Mouse (Mus musculus): ENCODE results near the gene Chn1. TPM values are rescaled to one million over a fixed set of nuclear protein-coding genes. Genes with fewer than 3 reads are reported as not detected.

The Chn1 gene
- polyA plus RNA-seq, 1 experiment from 2014 or later: 15.1 TPM

GRCm38 (mm10) chr2:73659726-73660565 is 115.2 kb downstream of the Chn1 start:
- H3K27ac ChIP-seq: peak overlapping the region; percentile 64
- H3K36me3 ChIP-seq: no peaks in the 10 kb centered on the region
- WGBS: 30% methylated on average over 18 of the region's 18 CpGs
- no peaks in the 10 kb centered on the region for H3K27me3 ChIP-seq
- H3K9ac ChIP-seq: peak overlapping the region; percentile 26; the same call in 1 of the 2 replicates
- peak overlapping the region; percentile 36 for H3K4me3 ChIP-seq (replicated peaks)
- no peaks in the 10 kb centered on the region for H3K9me3 ChIP-seq (replicated peaks)
- ATAC-seq (replicated peaks; ENCODE audit: low FRiP score): peak; percentile 93
- peak overlapping the region; percentile 61 for H3K4me2 ChIP-seq
- peaks cover 23% of the 10 kb centered on the region for H3K4me1 ChIP-seq

GRCm38 (mm10) chr2:73659041-73659440 is 116.1 kb downstream of the Chn1 start:
- H3K4me3 ChIP-seq (replicated peaks): no peak overlapping the region

GRCm38 (mm10) chr2:73657961-73658360 is 117.2 kb downstream of the Chn1 start:
- no peak overlapping the region for H3K9ac ChIP-seq
- 72% methylated on average over 3 of the region's 3 CpGs for WGBS
- H3K9me3 ChIP-seq (replicated peaks): no peaks in the 10 kb centered on the region
- no peaks in the 10 kb centered on the region for H3K27me3 ChIP-seq
- peaks cover 23% of the 10 kb centered on the region for H3K4me1 ChIP-seq
- H3K27ac ChIP-seq: no peak overlapping the region
- H3K36me3 ChIP-seq: no peaks in the 10 kb centered on the region
- H3K4me2 ChIP-seq: no peak overlapping the region
- no peak for ATAC-seq (replicated peaks; ENCODE audit: low FRiP score)
- H3K4me3 ChIP-seq (replicated peaks): no peak overlapping the region

More at GRCm38 (mm10) chr2:73659041-73659440, 116.1 kb downstream of the Chn1 start:
- H3K27me3 ChIP-seq: no peaks in the 10 kb centered on the region
- H3K9me3 ChIP-seq (replicated peaks): no peaks in the 10 kb centered on the region
- H3K9ac ChIP-seq: no peak overlapping the region
- ATAC-seq (replicated peaks; ENCODE audit: low FRiP score): no peak
- WGBS: 85% methylated on average over 8 of the region's 8 CpGs
- no peak overlapping the region for H3K27ac ChIP-seq
- no peaks in the 10 kb centered on the region for H3K36me3 ChIP-seq
- H3K4me2 ChIP-seq: no peak overlapping the region
- peaks cover 23% of the 10 kb centered on the region for H3K4me1 ChIP-seq

GRCm38 (mm10) chr2:73657151-73657550 is 118.0 kb downstream of the Chn1 start:
- H3K4me3 ChIP-seq (replicated peaks): no peak overlapping the region
- H3K27me3 ChIP-seq: no peaks in the 10 kb centered on the region
- 45% methylated on average over 7 of the region's 7 CpGs for WGBS
- H3K4me1 ChIP-seq: peaks cover 23% of the 10 kb centered on the region
- peak; percentile 19; the same call in 1 of the 2 replicates for ATAC-seq (replicated peaks; ENCODE audit: low FRiP score)
- no peak overlapping the region for H3K9ac ChIP-seq
- H3K4me2 ChIP-seq: 0 out of 2 replicates have a peak overlapping the region, but pooled peaks have one; percentile 0
- no peaks in the 10 kb centered on the region for H3K36me3 ChIP-seq
- no peaks in the 10 kb centered on the region for H3K9me3 ChIP-seq (replicated peaks)
- H3K27ac ChIP-seq: no peak overlapping the region

- no peaks in the 10 kb centered on the region for H3K36me3 ChIP-seq
- no peak overlapping the region for H3K4me2 ChIP-seq
- no peak for ATAC-seq (replicated peaks; ENCODE audit: low FRiP score)
- WGBS: 88% methylated on average over 4 of the region's 4 CpGs
- peaks cover 18% of the 10 kb centered on the region for H3K4me1 ChIP-seq
- no peaks in the 10 kb centered on the region for H3K9me3 ChIP-seq (replicated peaks)
- H3K27me3 ChIP-seq: no peaks in the 10 kb centered on the region
- H3K27ac ChIP-seq: no peak overlapping the region
- no peak overlapping the region for H3K9ac ChIP-seq
- H3K4me3 ChIP-seq (replicated peaks): no peak overlapping the region
Measured at GRCm38 (mm10) chr2:73655663-73656062, 119.5 kb downstream of the Chn1 start.

- Histone ChIP-seq H3K4me2 (no peak overlapping the region), H3K4me1 (peaks cover 10% of the 10 kb centered on the region), H3K36me3 (no peaks in the 10 kb centered on the region), H3K9ac (no peak overlapping the region), H3K9me3 (replicated peaks) (no peaks in the 10 kb centered on the region), H3K27ac (no peak overlapping the region), H3K27me3 (no peaks in the 10 kb centered on the region), H3K4me3 (replicated peaks) (no peak overlapping the region)
- no peak for ATAC-seq (replicated peaks; ENCODE audit: low FRiP score)
- WGBS: 68% methylated on average over 1 of the region's 1 CpGs
Measured at GRCm38 (mm10) chr2:73654892-73655243, 120.3 kb downstream of the Chn1 start.

GRCm38 (mm10) chr2:73654059-73654891 is 120.9 kb downstream of the Chn1 start:
- Histone ChIP-seq H3K36me3 (no peaks in the 10 kb centered on the region), H3K9me3 (replicated peaks) (no peaks in the 10 kb centered on the region), H3K4me2 (no peak overlapping the region), H3K27ac (no peak overlapping the region), H3K27me3 (no peaks in the 10 kb centered on the region), H3K9ac (no peak overlapping the region), H3K4me1 (peaks cover 7% of the 10 kb centered on the region), H3K4me3 (replicated peaks) (no peak overlapping the region)
- 76% methylated on average over 4 of the region's 4 CpGs for WGBS
- no peak for ATAC-seq (replicated peaks; ENCODE audit: low FRiP score)

GRCm38 (mm10) chr2:73637688-73638087 is 137.5 kb downstream of the Chn1 start:
- H3K9me3 ChIP-seq (replicated peaks): no peaks in the 10 kb centered on the region
- ATAC-seq (replicated peaks; ENCODE audit: low FRiP score): no peak
- H3K27ac ChIP-seq: no peak overlapping the region
- no peaks in the 10 kb centered on the region for H3K36me3 ChIP-seq
- H3K4me1 ChIP-seq: no peaks in the 10 kb centered on the region
- H3K4me2 ChIP-seq: no peak overlapping the region
- WGBS: 95% methylated on average over 6 of the region's 6 CpGs
- no peaks in the 10 kb centered on the region for H3K27me3 ChIP-seq
- no peak overlapping the region for H3K9ac ChIP-seq
- no peak overlapping the region for H3K4me3 ChIP-seq (replicated peaks)

GRCm38 (mm10) chr2:73636387-73636786 is 138.8 kb downstream of the Chn1 start:
- no peak overlapping the region for H3K4me2 ChIP-seq
- H3K4me1 ChIP-seq: no peaks in the 10 kb centered on the region
- peaks cover 6% of the 10 kb centered on the region; the same call in 1 of the 2 replicates for H3K36me3 ChIP-seq
- H3K9me3 ChIP-seq (replicated peaks): no peaks in the 10 kb centered on the region
- WGBS: 55% methylated on average over 3 of the region's 3 CpGs
- no peaks in the 10 kb centered on the region for H3K27me3 ChIP-seq
- no peak for ATAC-seq (replicated peaks; ENCODE audit: low FRiP score)
- H3K9ac ChIP-seq: no peak overlapping the region
- no peak overlapping the region for H3K27ac ChIP-seq
- no peak overlapping the region for H3K4me3 ChIP-seq (replicated peaks)

- Histone ChIP-seq H3K4me2 (no peak overlapping the region), H3K4me1 (no peaks in the 10 kb centered on the region), H3K36me3 (peaks cover 12% of the 10 kb centered on the region; the same call in 1 of the 2 replicates), H3K4me3 (replicated peaks) (no peak overlapping the region), H3K27ac (no peak overlapping the region), H3K27me3 (no peaks in the 10 kb centered on the region), H3K9ac (no peak overlapping the region), H3K9me3 (replicated peaks) (no peaks in the 10 kb centered on the region)
- 93% methylated on average over 7 of the region's 7 CpGs for WGBS
- no peak for ATAC-seq (replicated peaks; ENCODE audit: low FRiP score)
Measured at GRCm38 (mm10) chr2:73631816-73632215, 143.3 kb downstream of the Chn1 start.

GRCm38 (mm10) chr2:73618486-73619052 is 156.6 kb downstream of the Chn1 start:
- H3K27me3 ChIP-seq: no peaks in the 10 kb centered on the region
- H3K27ac ChIP-seq: 0 out of 2 replicates have a peak overlapping the region, but pooled peaks have one; percentile 37
- no peak overlapping the region for H3K4me2 ChIP-seq
- peaks cover 8% of the 10 kb centered on the region; the same call in 1 of the 2 replicates for H3K4me1 ChIP-seq
- ATAC-seq (replicated peaks; ENCODE audit: low FRiP score): peak; percentile 46; the same call in 1 of the 2 replicates
- WGBS: 63% methylated on average over 4 of the region's 4 CpGs
- peaks cover 11% of the 10 kb centered on the region for H3K36me3 ChIP-seq
- no peak overlapping the region for H3K9ac ChIP-seq
- no peak overlapping the region for H3K4me3 ChIP-seq (replicated peaks)
- no peaks in the 10 kb centered on the region for H3K9me3 ChIP-seq (replicated peaks)
